27 mouse cellular contexts compared by ENCODE assay signal in genomic region chr3:154953088-154953487, GRCm38 (mm10).
"Had no signal": no experiment of that assay in that cellular context is flagged by ENCODE, and none has a peak within 500 bp of the region (broad histone marks: within the 10 kb centered on the region; RNA-seq: fewer than 3 reads in every experiment).

No protein-coding gene starts in this region.

- H3K27ac ChIP-seq: gastrocnemius, adult 2 months; heart, adult 2 months; heart, embryonic 13.5 days; heart, embryonic 15.5 days; hindbrain, embryonic 10.5 days; hindbrain, embryonic 12.5 days; hindbrain, embryonic 14.5 days; intestine, embryonic 15.5 days; layer of hippocampus, adult 2 months; left cerebral cortex, adult 2 months; limb, embryonic 10.5 days; limb, embryonic 12.5 days; liver, embryonic 13.5 days had no signal

- H3K9ac ChIP-seq: heart, embryonic 13.5 days; heart, embryonic 15.5 days; hindbrain, embryonic 12.5 days; hindbrain, embryonic 14.5 days; intestine, embryonic 15.5 days; limb, embryonic 12.5 days; liver, embryonic 13.5 days had no signal

- H3K4me1 ChIP-seq: heart, embryonic 13.5 days; heart, embryonic 15.5 days; hindbrain, embryonic 12.5 days; intestine, embryonic 15.5 days; limb, embryonic 10.5 days; limb, embryonic 12.5 days; liver, embryonic 13.5 days had no signal

- DNase-seq: gastrocnemius, adult 2 months; gastrocnemius, postnatal 10 days; gastrocnemius, postnatal 25 days; heart, adult 2 months; heart, postnatal 4 days; kidney, adult 18-20 months; kidney, adult 8-10 months; kidney, postnatal 10 days; kidney, postnatal 25 days; kidney, postnatal 4 days; liver; liver, embryonic 13.5 days had no signal

- H3K27me3 ChIP-seq: heart, embryonic 13.5 days; heart, embryonic 15.5 days; hindbrain, embryonic 12.5 days; intestine, embryonic 15.5 days; limb, embryonic 12.5 days; liver, embryonic 13.5 days had no signal

- H3K9me3 ChIP-seq: heart, embryonic 13.5 days; heart, embryonic 15.5 days; hindbrain, embryonic 10.5 days; hindbrain, embryonic 12.5 days; intestine, embryonic 15.5 days; limb, embryonic 10.5 days; limb, embryonic 12.5 days; liver, embryonic 13.5 days had no signal

- H3K36me3 ChIP-seq: hindbrain, embryonic 10.5 days; hindbrain, embryonic 12.5 days; intestine, embryonic 15.5 days; limb, embryonic 10.5 days; limb, embryonic 12.5 days; liver, embryonic 13.5 days had no signal

- H3K4me2 ChIP-seq: heart, embryonic 11.5 days; heart, embryonic 13.5 days; heart, embryonic 15.5 days; hindbrain, embryonic 12.5 days; hindbrain, embryonic 14.5 days; intestine, embryonic 15.5 days; limb, embryonic 12.5 days; liver, embryonic 11.5 days; liver, embryonic 13.5 days had no signal

- H3K4me3 ChIP-seq: gastrocnemius, adult 2 months; heart, adult 2 months; heart, embryonic 13.5 days; heart, embryonic 15.5 days; hindbrain, embryonic 10.5 days; hindbrain, embryonic 12.5 days; intestine, embryonic 15.5 days; layer of hippocampus, adult 2 months; left cerebral cortex, adult 2 months; limb, embryonic 10.5 days; limb, embryonic 12.5 days; liver, embryonic 13.5 days had no signal

- ATAC-seq: hindbrain, embryonic 16.5 days; inflammation-experienced regulatory T-cells, adult 6 months; intestine, embryonic 15.5 days; intestine, postnatal 0 days had no signal
